Mouse (Mus musculus): Measurements from ENCODE around the gene Nckap5. TPM values are rescaled to one million over a fixed set of nuclear protein-coding genes. Genes with fewer than 3 reads are reported as not detected.

Gene Nckap5
- total and polyA plus RNA-seq, 3 experiments, result not detected

DNA sequence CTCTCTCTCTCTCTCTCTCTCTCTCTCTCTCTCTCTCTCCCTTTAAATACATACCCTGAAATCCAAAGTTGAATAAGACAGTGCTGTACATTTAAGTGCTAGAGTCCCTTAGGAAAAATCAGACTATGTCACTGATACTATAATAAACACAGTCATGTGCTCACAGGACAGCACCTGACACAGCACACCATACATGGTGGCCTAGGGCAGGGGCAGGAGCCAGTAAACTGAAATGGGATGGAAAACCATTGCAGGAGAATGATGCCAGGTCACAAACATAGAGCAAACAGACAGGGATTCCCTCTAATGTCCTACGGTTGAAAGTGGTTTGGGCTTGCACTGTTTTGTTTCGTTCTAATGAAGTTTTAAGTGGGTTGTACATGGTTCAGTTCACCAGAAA lies 70.2 kb downstream of the Nckap5 start (continued):
- no peak for TF ChIP-seq MXI1 (IDR thresholded peaks at IDR 0.05; ENCODE audit: low read depth, low read length)
- TF ChIP-seq CHD2 (IDR thresholded peaks at IDR 0.05; ENCODE audit: low read length), result no peak

- Histone ChIP-seq H3K36me3 (ENCODE audit: control insufficient read depth in 1 of 2, insufficient read depth in 2 of 2, low read length in 2 of 2) (no peaks in the 10 kb centered on the region), H3K4me1 (ENCODE audit: control insufficient read depth in 1 of 2, insufficient read depth in 2 of 2, low read length in 2 of 2) (no peaks in the 10 kb centered on the region), H3K79me2 (ENCODE audit: control insufficient read depth, insufficient read depth, low read length, poor library complexity) (no peaks in the 10 kb centered on the region), H3K4me3 (ENCODE audit: control insufficient read depth in 1 of 2, insufficient read depth in 1 of 2, low read depth in 2 of 2, low read length in 2 of 2) (no peak overlapping the region), H3K9ac (ENCODE audit: control insufficient read depth, low read depth, low read length, poor library complexity, severe bottlenecking) (no peak overlapping the region), H3K27me3 (ENCODE audit: control insufficient read depth in 1 of 2, insufficient read depth in 2 of 2, low read length in 2 of 2) (no peaks in the 10 kb centered on the region), H3K27ac (ENCODE audit: control insufficient read depth, low read depth, low read length) (no peak overlapping the region), H3K9me3 (replicated peaks; ENCODE audit: insufficient read depth, low read length) (no peaks in the 10 kb centered on the region)
- TF ChIP-seq KAT2A (conservative IDR thresholded peaks at IDR 0.05; ENCODE audit: low read depth, low read length), result no peak
- TF ChIP-seq MEF2A (IDR thresholded peaks at IDR 0.05; ENCODE audit: extremely low read depth, insufficient replicate concordance, low read depth, low read length, poor library complexity, severe bottlenecking), result no peak
- no peak for TF ChIP-seq USF2 (IDR thresholded peaks at IDR 0.05; ENCODE audit: borderline replicate concordance in 1 of 2, insufficient read depth in 1 of 2, low read depth in 1 of 2, low read length in 2 of 2)
- no peak for DNase-seq (ENCODE audit: low read depth, low spot score)
Measured at GRCm38 (mm10) chr1:126755682-126756081, 74.9 kb downstream of the Nckap5 start.

- no peak for DNase-seq (ENCODE audit: low read depth, low spot score)
- no peaks in the 10 kb centered on the region for H3K36me3 ChIP-seq (ENCODE audit: control insufficient read depth in 1 of 2, insufficient read depth in 2 of 2, low read length in 2 of 2)
- no peak overlapping the region for H3K27ac ChIP-seq (ENCODE audit: control insufficient read depth, low read depth, low read length)
- H3K9ac ChIP-seq (ENCODE audit: control insufficient read depth, low read depth, low read length, poor library complexity, severe bottlenecking), result no peak overlapping the region
- H3K9me3 ChIP-seq (replicated peaks; ENCODE audit: insufficient read depth, low read length), result no peaks in the 10 kb centered on the region
- no peaks in the 10 kb centered on the region for H3K27me3 ChIP-seq (ENCODE audit: control insufficient read depth in 1 of 2, insufficient read depth in 2 of 2, low read length in 2 of 2)
- TF ChIP-seq MEF2A (IDR thresholded peaks at IDR 0.05; ENCODE audit: extremely low read depth, insufficient replicate concordance, low read depth, low read length, poor library complexity, severe bottlenecking), result no peak
- no peak for TF ChIP-seq GABPA (IDR thresholded peaks at IDR 0.05; ENCODE audit: low read depth, low read length)
- TF ChIP-seq TBP (IDR thresholded peaks at IDR 0.05; ENCODE audit: low read depth, low read length), result no peak
- no peak for TF ChIP-seq POLR2AphosphoS2 (IDR thresholded peaks at IDR 0.05; ENCODE audit: low read length)
- TF ChIP-seq SIN3A (IDR thresholded peaks at IDR 0.05; ENCODE audit: low read length), result no peak
- no peak for TF ChIP-seq ETS1 (IDR thresholded peaks at IDR 0.05; ENCODE audit: low read depth, low read length)
- TF ChIP-seq CHD2 (IDR thresholded peaks at IDR 0.05; ENCODE audit: low read length), result no peak
- no peak for TF ChIP-seq NELFE (IDR thresholded peaks at IDR 0.05; ENCODE audit: low read depth, low read length)
- TF ChIP-seq ZMIZ1 (IDR thresholded peaks at IDR 0.05; ENCODE audit: low read depth, low read length), result no peak
- TF ChIP-seq CTCF (IDR thresholded peaks at IDR 0.05 in 2 of 3, conservative IDR thresholded peaks at IDR 0.05 in 1 of 3; ENCODE audit: control insufficient read depth in 1 of 3, insufficient read depth in 1 of 3, low read depth in 2 of 3, low read length in 3 of 3, poor library complexity in 1 of 3, severe bottlenecking in 1 of 3), result no peak
- TF ChIP-seq ZKSCAN1 (IDR thresholded peaks at IDR 0.05; ENCODE audit: low read depth, low read length), result no peak
- no peak for TF ChIP-seq UBTF (IDR thresholded peaks at IDR 0.05; ENCODE audit: borderline replicate concordance, insufficient read depth, low read depth, low read length)
- no peak for TF ChIP-seq USF2 (IDR thresholded peaks at IDR 0.05; ENCODE audit: borderline replicate concordance in 1 of 2, insufficient read depth in 1 of 2, low read depth in 1 of 2, low read length in 2 of 2)
- no peak for TF ChIP-seq MYC (IDR thresholded peaks at IDR 0.05; ENCODE audit: low read depth, low read length)
- TF ChIP-seq MXI1 (IDR thresholded peaks at IDR 0.05; ENCODE audit: low read depth, low read length), result no peak
- TF ChIP-seq JUND (IDR thresholded peaks at IDR 0.05; ENCODE audit: low read depth, low read length), result no peak
- TF ChIP-seq SMC3 (IDR thresholded peaks at IDR 0.05; ENCODE audit: low read depth, low read length), result no peak
- TF ChIP-seq EP300 (IDR thresholded peaks at IDR 0.05; ENCODE audit: low read depth in 1 of 2, low read length in 2 of 2), result no peak
- no peak for TF ChIP-seq MAZ (IDR thresholded peaks at IDR 0.05; ENCODE audit: low read depth, low read length)
- no peaks in the 10 kb centered on the region for H3K79me2 ChIP-seq (ENCODE audit: control insufficient read depth, insufficient read depth, low read length, poor library complexity)
- H3K4me1 ChIP-seq (ENCODE audit: control insufficient read depth in 1 of 2, insufficient read depth in 2 of 2, low read length in 2 of 2), result no peaks in the 10 kb centered on the region
- no peak overlapping the region for H3K4me3 ChIP-seq (ENCODE audit: control insufficient read depth in 1 of 2, insufficient read depth in 1 of 2, low read depth in 2 of 2, low read length in 2 of 2)
Measured at GRCm38 (mm10) chr1:126753611-126754010, 77.0 kb downstream of the Nckap5 start.

Data from MEL (cell line).